Mouse (Mus musculus) lung, embryonic 16.5 days (tissue): ENCODE measurements around the gene Nhlrc3. TPM values are rescaled to one million over a fixed set of nuclear protein-coding genes. Genes with fewer than 3 reads are reported as not detected.

Experiments used
- ATAC-seq: fragments of 200-750 bp; cut with Nextera tagmentation; 2 replicates; pipeline ENCODE4 v1.8.0; 2017; ENCODE audit warnings: low read depth, mild to moderate bottlenecking, moderate library complexity
- H3K27ac ChIP-seq: fragments of 300-500 bp; sonication (generic); 2 replicates; pipeline ENCODE4 v1.5.1; 2014; ENCODE audit warnings: mild to moderate bottlenecking, control low read depth, low read length
- H3K27me3 ChIP-seq: fragments of 300-500 bp; sonication (generic); 2 replicates; pipeline ENCODE4 v1.6.1; 2014; ENCODE audit warnings: low read depth, low read length, mixed read lengths; ENCODE audit not compliant: control insufficient read depth, insufficient read depth
- H3K36me3 ChIP-seq: fragments of 300-500 bp; sonication (generic); 2 replicates; pipeline ENCODE4 v1.6.1; 2014; ENCODE audit warnings: low read length; ENCODE audit not compliant: control insufficient read depth, insufficient read depth
- H3K4me1 ChIP-seq: fragments of 300-500 bp; sonication (generic); replicated peaks from 2 replicates; pipeline ENCODE4 v1.6.1; 2014; ENCODE audit warnings: low read length, mixed read lengths; ENCODE audit not compliant: control insufficient read depth, insufficient read depth
- H3K4me2 ChIP-seq: fragments of 300-500 bp; sonication (generic); 2 replicates; pipeline ENCODE4 v1.6.1; 2014; ENCODE audit warnings: low read depth, low read length, control low read depth
- H3K4me3 ChIP-seq: fragments of 300-500 bp; sonication (generic); 2 replicates; pipeline ENCODE4 v1.5.1; 2014; ENCODE audit warnings: mild to moderate bottlenecking, low read length, control low read depth
- H3K9ac ChIP-seq: fragments of 300-500 bp; sonication (generic); 2 replicates; pipeline ENCODE4 v1.6.1; 2014; ENCODE audit warnings: low read length, control low read depth
- H3K9me3 ChIP-seq: fragments of 300-500 bp; sonication (generic); 2 replicates; pipeline ENCODE4 v1.6.1; 2016; ENCODE audit warnings: low read length; ENCODE audit not compliant: control insufficient read depth
- WGBS: fragments of 180-500 bp; shearing (Covaris S2); extraction: QIAGEN DNeasy Blood & Tissue Kit; methylation state at CpG from one replicate; pipeline ENCODE4 v1.1.7; 2014; 5-methylcytosine and 5-hydroxymethylcytosine counted together
- polyA plus RNA-seq: library from polyadenylated mRNA; unstranded; fragments of >200 nt; fragmentation: Nextera tagmentation; extraction: Ambion mirVana; gene quantifications from 2 replicates; pipeline ENCODE4 v1.2.1, GENCODE M21; 2015

Nhlrc3 gene
- polyA plus RNA-seq, 1 experiment from 2014 or later: 8.9 TPM

DNA sequence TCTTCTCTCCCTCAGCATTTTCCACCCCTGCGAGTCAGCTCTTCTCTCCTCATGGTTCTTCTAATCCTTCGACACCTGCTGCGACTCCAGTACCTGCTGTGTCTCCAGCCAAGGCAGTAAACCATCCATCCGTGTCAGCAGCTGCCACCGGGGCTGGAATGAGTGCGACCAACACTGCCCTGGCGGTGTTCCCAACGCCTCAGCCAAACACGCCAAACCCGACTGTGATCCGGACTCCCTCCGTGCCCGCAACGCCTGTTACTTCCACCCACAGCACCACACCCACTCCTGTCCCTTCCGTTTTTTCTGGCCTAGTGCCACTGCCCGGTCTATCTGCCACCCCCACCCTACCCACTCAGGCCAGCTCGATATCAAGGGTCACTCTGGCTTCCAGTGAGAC is 14.3 kb upstream of the Nhlrc3 start:
- no peak overlapping the region for H3K9ac ChIP-seq
- no peaks in the 10 kb centered on the region for H3K9me3 ChIP-seq
- no peaks in the 10 kb centered on the region for H3K27me3 ChIP-seq
- ATAC-seq: 0 out of 2 replicates have a peak, but pooled peaks have one; percentile 34
- WGBS: 85% methylated on average over 17 of the region's 17 CpGs
- no peak overlapping the region for H3K27ac ChIP-seq
- peaks cover 64% of the 10 kb centered on the region for H3K36me3 ChIP-seq
- no peak overlapping the region for H3K4me3 ChIP-seq
- H3K4me2 ChIP-seq: no peak overlapping the region
- H3K4me1 ChIP-seq: no peaks in the 10 kb centered on the region

DNA sequence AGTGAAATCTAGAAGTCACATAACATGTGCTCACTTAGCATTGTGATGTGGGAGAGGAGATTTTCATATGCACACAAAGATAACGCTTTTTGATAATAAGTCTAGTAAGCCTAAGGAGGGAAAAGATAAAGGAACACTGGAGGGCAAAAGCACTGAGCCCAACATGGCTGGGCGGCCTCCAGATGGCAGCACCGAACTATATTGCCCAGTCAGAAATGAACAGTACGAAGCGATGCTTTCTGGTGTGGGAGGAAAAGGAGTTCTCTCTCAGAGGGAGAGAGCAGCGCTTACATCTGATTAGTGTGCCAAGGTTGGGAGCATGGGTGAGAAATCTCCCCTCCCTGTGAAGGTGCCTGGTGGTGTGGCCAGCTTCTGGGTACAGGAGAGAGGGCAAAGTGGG is 12.8 kb upstream of the Nhlrc3 start:
- no peak overlapping the region for H3K4me3 ChIP-seq
- no peak overlapping the region for H3K9ac ChIP-seq
- H3K4me1 ChIP-seq: no peaks in the 10 kb centered on the region
- WGBS: 41% methylated on average over 6 of the region's 6 CpGs
- H3K27ac ChIP-seq: no peak overlapping the region
- peaks cover 65% of the 10 kb centered on the region for H3K36me3 ChIP-seq
- no peaks in the 10 kb centered on the region for H3K9me3 ChIP-seq
- H3K4me2 ChIP-seq: no peak overlapping the region
- ATAC-seq: peak; percentile 64; the same call in 1 of the 2 replicates
- no peaks in the 10 kb centered on the region for H3K27me3 ChIP-seq

DNA sequence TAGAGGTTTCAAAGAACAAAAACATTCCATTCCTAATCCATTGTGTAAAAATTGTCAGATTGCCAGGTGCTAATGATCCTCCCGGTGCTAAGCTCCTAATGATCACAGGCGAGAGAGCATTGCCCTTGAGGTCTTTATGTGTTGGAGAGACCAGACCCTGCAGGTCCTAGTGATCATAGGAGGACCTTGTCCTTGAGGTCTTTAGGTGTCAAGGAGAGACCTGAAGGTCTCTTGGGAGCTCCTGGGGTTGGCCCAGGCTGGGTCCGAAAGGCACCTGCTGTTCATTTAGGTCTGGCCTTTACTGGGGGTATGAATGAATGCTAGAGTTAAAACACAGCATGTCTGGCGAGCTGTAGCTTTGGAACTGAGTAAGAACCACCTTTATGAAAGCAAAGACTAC is 11.0 kb upstream of the Nhlrc3 start:
- no peak overlapping the region for H3K4me3 ChIP-seq
- WGBS: 75% methylated on average over 4 of the region's 4 CpGs
- H3K9ac ChIP-seq: no peak overlapping the region
- no peak overlapping the region for H3K27ac ChIP-seq
- H3K9me3 ChIP-seq: no peaks in the 10 kb centered on the region
- peaks cover 57% of the 10 kb centered on the region for H3K36me3 ChIP-seq
- H3K4me1 ChIP-seq: no peaks in the 10 kb centered on the region
- ATAC-seq: no peak
- H3K27me3 ChIP-seq: no peaks in the 10 kb centered on the region
- H3K4me2 ChIP-seq: no peak overlapping the region

DNA sequence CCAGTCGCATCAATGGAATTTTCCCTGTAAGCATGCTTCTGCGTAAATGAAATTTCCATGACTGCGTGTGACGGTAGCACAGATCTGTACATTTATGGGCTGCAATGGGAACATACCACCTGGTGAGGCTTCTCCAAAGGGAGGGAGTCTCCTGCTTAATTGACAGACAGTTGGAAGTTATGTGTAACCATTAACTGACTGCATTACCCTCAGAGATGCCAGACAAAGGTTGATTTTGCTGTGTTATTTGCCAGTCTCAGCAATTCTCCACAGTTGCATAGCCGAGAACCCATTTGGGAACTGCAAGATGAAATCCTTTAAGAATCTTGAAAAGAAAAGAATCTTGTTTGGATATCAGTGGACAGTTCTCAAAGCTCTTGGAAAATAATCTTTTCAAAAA is 8.9 kb upstream of the Nhlrc3 start:
- no peak overlapping the region for H3K4me2 ChIP-seq
- H3K27me3 ChIP-seq: no peaks in the 10 kb centered on the region
- H3K4me3 ChIP-seq: no peak overlapping the region
- H3K27ac ChIP-seq: no peak overlapping the region
- H3K9ac ChIP-seq: no peak overlapping the region
- H3K4me1 ChIP-seq: no peaks in the 10 kb centered on the region; the same call in 1 of the 2 replicates
- WGBS: 91% methylated on average over 5 of the region's 5 CpGs
- H3K36me3 ChIP-seq: peaks cover 38% of the 10 kb centered on the region
- H3K9me3 ChIP-seq: no peaks in the 10 kb centered on the region
- no peak for ATAC-seq

DNA sequence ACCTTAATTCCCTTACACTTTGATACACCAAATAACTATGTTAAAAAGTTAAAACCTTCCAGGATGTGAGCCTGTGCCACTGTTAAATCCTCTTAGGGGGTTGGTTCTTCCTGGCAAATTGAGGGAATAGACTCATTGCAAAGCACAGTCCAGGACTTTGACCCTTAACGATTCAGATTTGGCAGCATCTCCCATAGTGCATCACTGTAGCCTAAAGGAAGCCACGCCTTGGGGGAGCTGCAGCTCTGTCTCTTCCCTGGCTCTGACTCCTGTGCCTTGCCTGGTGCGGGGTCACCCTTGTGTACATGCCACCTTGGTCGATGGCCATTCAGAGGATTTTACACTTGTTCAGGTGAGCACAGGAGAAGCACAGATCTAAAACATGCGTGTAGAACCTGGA is 6.5 kb upstream of the Nhlrc3 start:
- H3K9me3 ChIP-seq: no peaks in the 10 kb centered on the region
- WGBS: 85% methylated on average over 5 of the region's 5 CpGs
- peaks cover 11% of the 10 kb centered on the region for H3K4me1 ChIP-seq
- ATAC-seq: no peak
- H3K27ac ChIP-seq: no peak overlapping the region
- H3K4me2 ChIP-seq: no peak overlapping the region
- no peak overlapping the region for H3K4me3 ChIP-seq
- no peaks in the 10 kb centered on the region for H3K27me3 ChIP-seq
- H3K9ac ChIP-seq: no peak overlapping the region
- H3K36me3 ChIP-seq: peaks cover 26% of the 10 kb centered on the region

DNA sequence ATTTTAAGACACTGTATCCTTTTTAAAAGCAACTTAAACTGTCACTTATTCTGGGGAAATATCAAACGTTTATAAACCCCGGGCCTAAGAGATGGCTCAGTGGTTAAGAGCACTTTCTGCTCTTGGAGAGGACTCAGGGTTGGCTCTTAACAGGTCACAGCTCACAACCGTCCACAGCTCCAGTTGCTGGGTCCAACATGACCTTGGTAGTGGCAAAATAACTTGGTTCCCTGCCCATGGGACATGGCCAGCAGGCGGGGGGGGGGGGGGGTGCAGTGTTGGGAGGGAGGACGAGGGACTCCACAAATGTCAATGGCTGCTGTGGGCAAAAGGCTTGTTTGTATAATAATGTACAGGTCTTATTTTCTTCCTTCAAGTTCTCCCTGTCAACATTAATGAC is 4.2 kb upstream of the Nhlrc3 start:
- H3K4me1 ChIP-seq: peaks cover 14% of the 10 kb centered on the region
- H3K27ac ChIP-seq: no peak overlapping the region
- WGBS: 55% methylated on average over 4 of the region's 5 CpGs
- H3K9me3 ChIP-seq: no peaks in the 10 kb centered on the region
- no peak overlapping the region for H3K9ac ChIP-seq
- no peak for ATAC-seq
- H3K4me3 ChIP-seq: no peak overlapping the region
- H3K36me3 ChIP-seq: peaks cover 11% of the 10 kb centered on the region; the same call in 1 of the 2 replicates
- no peaks in the 10 kb centered on the region for H3K27me3 ChIP-seq
- H3K4me2 ChIP-seq: no peak overlapping the region

DNA sequence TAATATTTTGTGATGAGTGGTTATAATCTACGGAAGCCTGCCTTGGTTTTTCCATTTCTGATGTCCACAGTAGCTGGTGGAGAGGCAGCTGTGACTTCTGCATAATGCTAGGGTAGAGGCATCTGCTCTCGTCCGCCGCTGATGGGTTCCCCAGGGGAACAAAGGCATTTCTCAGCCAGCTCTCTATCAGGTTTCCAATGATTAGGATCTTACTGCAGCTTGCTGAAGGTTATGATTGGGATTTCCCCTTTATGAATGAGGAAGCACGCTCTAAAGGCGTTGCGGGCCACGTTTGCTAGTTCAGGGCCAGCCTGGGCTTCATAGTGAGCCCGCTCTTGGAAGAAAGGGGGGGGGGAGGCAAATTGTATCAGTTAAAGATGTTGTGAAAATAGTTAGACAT is 3.3 kb upstream of the Nhlrc3 start:
- Histone ChIP-seq H3K36me3 (peaks cover 5% of the 10 kb centered on the region; the same call in 1 of the 2 replicates), H3K27ac (no peak overlapping the region), H3K9ac (0 out of 2 replicates have a peak overlapping the region, but pooled peaks have one; percentile 8), H3K4me3 (no peak overlapping the region), H3K4me2 (no peak overlapping the region), H3K9me3 (no peaks in the 10 kb centered on the region), H3K4me1 (peaks cover 18% of the 10 kb centered on the region), H3K27me3 (no peaks in the 10 kb centered on the region)
- ATAC-seq: no peak
- 72% methylated on average over 9 of the region's 9 CpGs for WGBS

DNA sequence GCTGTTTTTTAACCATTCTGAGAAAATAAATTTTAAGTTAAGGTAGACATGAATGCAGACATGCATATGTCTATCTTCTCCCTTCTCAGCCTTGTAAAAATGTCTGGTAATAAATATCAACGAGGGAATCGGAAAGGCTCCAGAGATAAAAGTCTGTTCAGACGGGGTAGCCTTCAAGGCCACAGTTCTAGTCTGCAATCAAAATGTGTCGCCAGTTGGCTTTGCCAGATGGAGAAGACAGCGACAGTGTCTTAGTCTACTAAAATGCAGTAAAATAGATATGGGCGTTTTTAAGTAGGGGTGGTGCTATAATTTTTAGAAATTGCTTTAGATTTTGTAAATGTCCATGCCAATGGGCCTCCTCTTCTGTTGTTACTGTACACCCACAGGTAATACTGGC is 2.2 kb upstream of the Nhlrc3 start:
- no peak for ATAC-seq

DNA sequence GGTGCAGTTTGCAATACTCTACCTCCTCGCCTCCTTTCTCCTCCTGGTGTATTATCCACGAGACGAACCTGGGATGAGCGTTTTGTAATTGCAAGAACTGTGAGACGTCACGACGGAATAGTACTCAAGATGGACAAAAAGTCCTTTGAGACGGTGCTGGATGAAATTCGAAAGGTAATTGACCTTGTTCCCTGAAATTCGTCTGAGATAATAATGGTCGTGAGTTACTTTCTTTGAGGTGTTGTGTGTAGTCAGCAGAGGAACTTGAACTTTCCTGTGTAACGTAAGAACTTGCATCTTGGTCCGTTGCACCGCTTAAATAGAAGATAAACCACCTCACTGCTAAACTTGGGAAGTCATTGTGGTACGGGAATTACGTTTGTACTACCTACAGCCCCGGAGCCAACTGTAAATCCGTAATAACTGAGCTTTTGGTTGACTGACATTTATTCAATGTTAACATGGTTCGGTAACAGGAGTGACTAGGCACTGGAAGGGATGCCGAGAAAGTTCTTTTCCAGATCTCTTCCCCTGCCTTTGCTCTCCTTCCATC is 1.1 kb upstream of the Nhlrc3 start:
- no peak for ATAC-seq
- peak overlapping the region; percentile 80 for H3K9ac ChIP-seq
- peaks cover 5% of the 10 kb centered on the region; the same call in 1 of the 2 replicates for H3K36me3 ChIP-seq
- peaks cover 27% of the 10 kb centered on the region for H3K4me1 ChIP-seq
- H3K9me3 ChIP-seq: no peaks in the 10 kb centered on the region
- H3K27me3 ChIP-seq: no peaks in the 10 kb centered on the region
- H3K4me2 ChIP-seq: peak overlapping the region; percentile 71
- under 1% methylated on average over 20 of the region's 20 CpGs for WGBS
- H3K27ac ChIP-seq: no peak overlapping the region
- peak overlapping the region; percentile 99 for H3K4me3 ChIP-seq

More for the DNA sequence above, 2.2 kb upstream of the Nhlrc3 start:
- H3K4me1 ChIP-seq: peaks cover 23% of the 10 kb centered on the region
- H3K4me3 ChIP-seq: peak overlapping the region; percentile 32
- H3K9me3 ChIP-seq: no peaks in the 10 kb centered on the region
- H3K4me2 ChIP-seq: peak overlapping the region; percentile 71
- peak overlapping the region; percentile 47 for H3K9ac ChIP-seq
- peaks cover 4% of the 10 kb centered on the region; the same call in 1 of the 2 replicates for H3K36me3 ChIP-seq
- H3K27ac ChIP-seq: no peak overlapping the region
- 31% methylated on average over 6 of the region's 6 CpGs for WGBS
- H3K27me3 ChIP-seq: no peaks in the 10 kb centered on the region
